Mouse (Mus musculus) cortical plate, adult 2 months (tissue): Measurements from ENCODE around the gene Shc4.

Experiments used
- CTCF ChIP-seq: fragments of 200-500 bp; IDR thresholded peaks from 2 replicates; pipeline ENCODE4 v1.5.1; 2011; ENCODE audit warnings: mild to moderate bottlenecking, control low read depth, low read length; ENCODE audit not compliant: insufficient read depth; ENCODE audit errors: extremely low read depth
- POLR2A ChIP-seq: fragments of 200-500 bp; IDR thresholded peaks from 2 replicates; pipeline ENCODE4 v1.6.1; 2011; ENCODE audit warnings: mild to moderate bottlenecking, low read length, control low read depth; ENCODE audit not compliant: insufficient read depth; ENCODE audit errors: extremely low read depth

- TF ChIP-seq POLR2A (no peak), CTCF (no peak)
Observed at GRCm38 (mm10) chr2:125672568-125672956, 51.4 kb downstream of the Shc4 start.
